Mouse (Mus musculus) heart, embryonic 15.5 days (tissue): ENCODE data around the gene Prdm11. TPM values are rescaled to one million over a fixed set of nuclear protein-coding genes. Genes with fewer than 3 reads are reported as not detected.

Experiments used
- ATAC-seq: fragments of 200-750 bp; cut with Nextera tagmentation; replicated peaks from 2 replicates; pipeline ENCODE4 v1.8.0; 2017; ENCODE audit warnings: low read depth, moderate TSS enrichment; ENCODE audit not compliant: insufficient number of reproducible peaks, insufficient read depth, low FRiP score
- H3K27ac ChIP-seq: fragments of 300-500 bp; sonication (generic); 2 replicates; pipeline ENCODE4 v1.5.1; 2015; ENCODE audit warnings: mild to moderate bottlenecking, inconsistent platforms
- H3K27me3 ChIP-seq: fragments of 300-500 bp; sonication (generic); 2 replicates; pipeline ENCODE4 v1.6.1; 2015; ENCODE audit warnings: inconsistent platforms
- H3K36me3 ChIP-seq: fragments of 300-500 bp; sonication (generic); 2 replicates; pipeline ENCODE4 v1.6.1; 2015; ENCODE audit warnings: mild to moderate bottlenecking, inconsistent platforms
- H3K4me1 ChIP-seq: fragments of 300-500 bp; sonication (generic); replicated peaks from 2 replicates; pipeline ENCODE4 v1.6.1; 2015; ENCODE audit warnings: inconsistent platforms
- H3K4me2 ChIP-seq: fragments of 300-500 bp; sonication (generic); 2 replicates; pipeline ENCODE4 v1.6.1; 2015; ENCODE audit warnings: inconsistent platforms, mild to moderate bottlenecking, moderate library complexity
- H3K4me3 ChIP-seq: fragments of 300-500 bp; sonication (generic); 2 replicates; pipeline ENCODE4 v1.5.1; 2015; ENCODE audit warnings: mild to moderate bottlenecking, inconsistent platforms
- H3K9ac ChIP-seq: fragments of 300-500 bp; sonication (generic); 2 replicates; pipeline ENCODE4 v1.6.1; 2015; ENCODE audit warnings: mild to moderate bottlenecking, inconsistent platforms
- H3K9me3 ChIP-seq: fragments of 300-500 bp; sonication (generic); replicated peaks from 2 replicates; pipeline ENCODE4 v1.6.1; 2016; ENCODE audit warnings: inconsistent platforms
- WGBS: fragments of 180-500 bp; shearing (Covaris S2); methylation state at CpG from one replicate; pipeline ENCODE4 v1.1.7; 2015; ENCODE audit warnings: mixed read lengths; 5-methylcytosine and 5-hydroxymethylcytosine counted together
- polyA plus RNA-seq: library from polyadenylated mRNA; unstranded; fragments of >200 nt; fragmentation: Nextera tagmentation; extraction: Ambion mirVana; gene quantifications from 2 replicates; pipeline ENCODE4 v1.2.1, GENCODE M21; 2015

Prdm11 gene
- polyA plus RNA-seq, 1 experiment from 2014 or later, result 4.7 TPM

GRCm38 (mm10) chr2:93045129-93045817 lies 694 bp downstream of the Prdm11 start:
- ATAC-seq, result peak; percentile 94
- no peaks in the 10 kb centered on the region for H3K27me3 ChIP-seq
- H3K4me1 ChIP-seq, result peaks cover 66% of the 10 kb centered on the region
- WGBS, result under 1% methylated on average over 48 of the region's 55 CpGs
- no peaks in the 10 kb centered on the region for H3K36me3 ChIP-seq
- peak overlapping the region; percentile 81 for H3K4me3 ChIP-seq
- no peaks in the 10 kb centered on the region for H3K9me3 ChIP-seq
- peak overlapping the region; percentile 98 for H3K9ac ChIP-seq
- H3K4me2 ChIP-seq, result peak overlapping the region; percentile 82
- peak overlapping the region; percentile 96 for H3K27ac ChIP-seq

- H3K4me2 ChIP-seq, result no peak overlapping the region
- H3K27me3 ChIP-seq, result no peaks in the 10 kb centered on the region
- no peaks in the 10 kb centered on the region for H3K9me3 ChIP-seq
- no peak overlapping the region for H3K27ac ChIP-seq
- WGBS, result 73% methylated on average over 3 of the region's 3 CpGs
- ATAC-seq, result no peak
- 0 out of 2 replicates have a peak overlapping the region, but pooled peaks have one; percentile 24 for H3K9ac ChIP-seq
- peaks cover 72% of the 10 kb centered on the region for H3K4me1 ChIP-seq
- no peaks in the 10 kb centered on the region for H3K36me3 ChIP-seq
- no peak overlapping the region for H3K4me3 ChIP-seq
These were observed 2.4 kb downstream of the Prdm11 start for GRCm38 (mm10) chr2:93043449-93044157.

- Histone ChIP-seq H3K36me3 (no peaks in the 10 kb centered on the region), H3K27ac (peak overlapping the region; percentile 75), H3K4me2 (0 out of 2 replicates have a peak overlapping the region, but pooled peaks have one; percentile 17), H3K4me3 (no peak overlapping the region), H3K9me3 (no peaks in the 10 kb centered on the region), H3K4me1 (peaks cover 66% of the 10 kb centered on the region), H3K9ac (no peak overlapping the region), H3K27me3 (no peaks in the 10 kb centered on the region)
- 32% methylated on average over 6 of the region's 6 CpGs for WGBS
- ATAC-seq, result no peak
These were observed 4.5 kb downstream of the Prdm11 start for GRCm38 (mm10) chr2:93041470-93041869.

- no peaks in the 10 kb centered on the region for H3K27me3 ChIP-seq
- 53% methylated on average over 7 of the region's 7 CpGs for WGBS
- no peak overlapping the region for H3K4me3 ChIP-seq
- H3K4me1 ChIP-seq, result peaks cover 71% of the 10 kb centered on the region
- ATAC-seq, result no peak
- 0 out of 2 replicates have a peak overlapping the region, but pooled peaks have one; percentile 0 for H3K9ac ChIP-seq
- H3K4me2 ChIP-seq, result 0 out of 2 replicates have a peak overlapping the region, but pooled peaks have one; percentile 17
- peak overlapping the region; percentile 75 for H3K27ac ChIP-seq
- no peaks in the 10 kb centered on the region for H3K9me3 ChIP-seq
- H3K36me3 ChIP-seq, result no peaks in the 10 kb centered on the region
These were observed 5.1 kb downstream of the Prdm11 start for GRCm38 (mm10) chr2:93040841-93041240.

- Histone ChIP-seq H3K4me3 (no peak overlapping the region), H3K9me3 (no peaks in the 10 kb centered on the region), H3K27ac (peak overlapping the region; percentile 39), H3K36me3 (no peaks in the 10 kb centered on the region), H3K4me2 (no peak overlapping the region), H3K27me3 (no peaks in the 10 kb centered on the region), H3K4me1 (peaks cover 77% of the 10 kb centered on the region), H3K9ac (no peak overlapping the region)
- ATAC-seq, result no peak
- WGBS, result 85% methylated on average over 5 of the region's 5 CpGs
These were observed 6.3 kb downstream of the Prdm11 start for GRCm38 (mm10) chr2:93039706-93040105.

GRCm38 (mm10) chr2:93039043-93039442 lies 6.9 kb downstream of the Prdm11 start:
- ATAC-seq, result peak; percentile 32; the same call in 1 of the 2 replicates
- no peaks in the 10 kb centered on the region for H3K36me3 ChIP-seq
- peak overlapping the region; percentile 39 for H3K27ac ChIP-seq
- peaks cover 73% of the 10 kb centered on the region for H3K4me1 ChIP-seq
- no peaks in the 10 kb centered on the region for H3K9me3 ChIP-seq
- WGBS, result 41% methylated on average over 3 of the region's 3 CpGs
- no peak overlapping the region for H3K9ac ChIP-seq
- H3K4me3 ChIP-seq, result no peak overlapping the region
- no peak overlapping the region for H3K4me2 ChIP-seq
- H3K27me3 ChIP-seq, result no peaks in the 10 kb centered on the region

GRCm38 (mm10) chr2:93035631-93036030 lies 10.3 kb downstream of the Prdm11 start:
- Histone ChIP-seq H3K4me1 (peaks cover 77% of the 10 kb centered on the region), H3K27me3 (no peaks in the 10 kb centered on the region), H3K36me3 (no peaks in the 10 kb centered on the region), H3K9me3 (no peaks in the 10 kb centered on the region), H3K9ac (peak overlapping the region; percentile 24; the same call in 1 of the 2 replicates), H3K27ac (peak overlapping the region; percentile 55), H3K4me3 (no peak overlapping the region), H3K4me2 (peak overlapping the region; percentile 27)
- peak; percentile 40 for ATAC-seq
- WGBS, result 29% methylated on average over 7 of the region's 7 CpGs

- Histone ChIP-seq H3K9me3 (no peaks in the 10 kb centered on the region), H3K9ac (0 out of 2 replicates have a peak overlapping the region, but pooled peaks have one; percentile 21), H3K4me1 (peaks cover 89% of the 10 kb centered on the region), H3K27me3 (no peaks in the 10 kb centered on the region), H3K4me3 (no peak overlapping the region), H3K4me2 (no peak overlapping the region), H3K36me3 (no peaks in the 10 kb centered on the region), H3K27ac (peak overlapping the region; percentile 78)
- 0 out of 2 replicates have a peak, but pooled peaks have one; percentile 20 for ATAC-seq
- 41% methylated on average over 11 of the region's 11 CpGs for WGBS
These were observed 13.3 kb downstream of the Prdm11 start for GRCm38 (mm10) chr2:93032651-93033050.

GRCm38 (mm10) chr2:93032049-93032448 lies 13.9 kb downstream of the Prdm11 start:
- Histone ChIP-seq H3K36me3 (no peaks in the 10 kb centered on the region), H3K4me3 (no peak overlapping the region), H3K27ac (peak overlapping the region; percentile 78), H3K4me2 (no peak overlapping the region), H3K9me3 (no peaks in the 10 kb centered on the region), H3K27me3 (no peaks in the 10 kb centered on the region), H3K4me1 (peaks cover 88% of the 10 kb centered on the region), H3K9ac (no peak overlapping the region)
- ATAC-seq, result no peak
- 67% methylated on average over 8 of the region's 8 CpGs for WGBS

- peaks cover 77% of the 10 kb centered on the region for H3K4me1 ChIP-seq
- H3K4me3 ChIP-seq, result no peak overlapping the region
- no peak overlapping the region for H3K4me2 ChIP-seq
- no peaks in the 10 kb centered on the region for H3K9me3 ChIP-seq
- no peak for ATAC-seq
- no peaks in the 10 kb centered on the region for H3K27me3 ChIP-seq
- no peak overlapping the region for H3K9ac ChIP-seq
- no peaks in the 10 kb centered on the region for H3K36me3 ChIP-seq
- WGBS, result 50% methylated on average over 9 of the region's 9 CpGs
- peak overlapping the region; percentile 64 for H3K27ac ChIP-seq
These were observed 14.9 kb downstream of the Prdm11 start for GRCm38 (mm10) chr2:93031021-93031420.

- Histone ChIP-seq H3K9me3 (no peaks in the 10 kb centered on the region), H3K4me3 (no peak overlapping the region), H3K36me3 (no peaks in the 10 kb centered on the region), H3K27me3 (no peaks in the 10 kb centered on the region), H3K9ac (0 out of 2 replicates have a peak overlapping the region, but pooled peaks have one; percentile 9), H3K4me2 (no peak overlapping the region), H3K27ac (peak overlapping the region; percentile 64), H3K4me1 (peaks cover 68% of the 10 kb centered on the region)
- 52% methylated on average over 6 of the region's 6 CpGs for WGBS
- no peak; the same call in 1 of the 2 replicates for ATAC-seq
These were observed 15.9 kb downstream of the Prdm11 start for GRCm38 (mm10) chr2:93030101-93030500.
